Mouse (Mus musculus) adrenal gland, adult 18-20 months (tissue): ENCODE measurements around the gene Ano5. TPM values are rescaled to one million over a fixed set of nuclear protein-coding genes. Genes with fewer than 3 reads are reported as not detected.

Experiments used
- DNase-seq, 2 experiments: peaks; one replicate each; pipeline ENCODE4 v3.0.0; 2021 to 2022; ENCODE audit warnings: low spot score in 2 of 2
- long read RNA-seq, 2 experiments: library from polyadenylated mRNA; stranded (forward); transcript quantifications; one replicate each; pipeline ENCODE4 v2.0.0; 2021
- total RNA-seq, 2 experiments: library from RNA; stranded (reverse); gene quantifications; 1 replicate in 1 of 2; 2 replicates in 1 of 2; pipeline ENCODE4 v1.2.3; 2021

The Ano5 gene
- under 1 TPM; 0.07 to 0.16 TPM for total RNA-seq
- long read RNA-seq, experiment 1, result 0 reads
- long read RNA-seq, experiment 2, result 0 reads

DNA sequence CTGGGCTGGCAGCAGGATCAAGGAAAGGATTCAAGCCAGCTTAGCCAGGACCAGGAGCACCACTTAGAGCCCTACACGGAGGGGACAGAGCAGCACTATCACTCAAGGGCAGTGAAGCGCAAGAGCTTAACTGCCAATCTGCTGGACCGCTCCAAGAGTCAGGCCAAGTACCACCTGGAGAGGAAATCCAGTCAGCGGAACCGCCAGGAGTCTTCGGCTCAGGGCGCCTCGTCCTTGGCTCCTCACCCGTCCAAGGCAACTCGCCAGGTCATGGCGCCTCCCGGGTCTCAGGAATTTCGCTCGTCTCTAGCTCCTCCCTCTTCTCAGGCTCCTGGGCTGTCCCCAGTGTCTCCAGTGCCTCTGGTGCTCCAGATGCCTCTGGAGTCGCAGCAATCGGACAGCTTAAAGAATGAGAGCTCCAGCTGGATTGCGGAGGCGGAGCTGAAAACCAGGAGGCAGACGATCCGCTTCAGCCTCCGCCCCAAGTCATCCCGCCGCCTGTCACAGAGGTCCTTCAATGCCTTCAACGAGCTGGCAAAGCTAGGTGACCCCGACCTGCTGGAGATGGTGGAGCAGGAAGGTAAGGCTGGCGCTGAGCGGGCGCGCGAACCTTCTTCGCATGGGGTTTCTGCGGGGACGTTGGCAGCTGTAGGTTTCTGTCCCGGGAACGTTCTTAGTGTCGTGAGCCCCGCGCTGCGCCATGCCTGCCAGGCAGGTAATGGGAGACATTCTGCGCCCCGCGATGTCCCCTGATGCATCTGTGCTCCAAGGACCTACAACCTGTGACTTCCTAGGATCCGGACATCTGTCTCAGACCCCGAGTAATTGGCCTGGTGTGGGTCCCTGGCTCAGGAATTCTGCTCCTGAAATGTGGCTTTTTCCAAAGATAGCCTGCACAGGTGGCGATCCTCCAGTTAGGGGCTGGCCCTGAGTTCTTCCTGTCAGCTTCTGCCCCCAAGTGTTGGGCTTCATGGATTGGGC, at the start of gene Ano5:
Gene Ano5, plus strand, starts transcription at position 359 of the 981 bp plus-strand sequence.
- DNase-seq, result peak; percentile 6 to 21

DNA sequence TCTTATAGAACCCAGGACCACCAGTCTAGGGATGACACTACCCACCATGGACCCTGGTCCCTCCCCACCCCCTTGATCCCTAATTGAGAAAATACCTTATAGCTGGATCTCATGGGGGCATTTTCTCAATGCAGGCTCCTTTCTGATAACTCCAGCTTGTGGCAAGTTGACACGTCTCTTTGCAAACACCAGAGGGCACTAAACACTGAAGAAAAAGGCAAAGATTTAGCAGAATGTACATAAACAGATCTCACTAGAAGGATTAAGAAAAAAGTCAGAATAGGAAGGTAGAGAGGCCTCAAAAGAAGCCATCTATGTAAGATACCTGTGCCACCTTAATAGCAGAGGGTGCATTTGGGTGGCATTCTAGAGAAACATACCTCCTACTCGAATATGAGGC, 11.4 kb upstream of the Ano5 start:
- DNase-seq, result no peak

- DNase-seq, result no peak
Measured at GRCm38 (mm10) chr7:51503940-51504339, 6.9 kb upstream of the Ano5 start.

DNA sequence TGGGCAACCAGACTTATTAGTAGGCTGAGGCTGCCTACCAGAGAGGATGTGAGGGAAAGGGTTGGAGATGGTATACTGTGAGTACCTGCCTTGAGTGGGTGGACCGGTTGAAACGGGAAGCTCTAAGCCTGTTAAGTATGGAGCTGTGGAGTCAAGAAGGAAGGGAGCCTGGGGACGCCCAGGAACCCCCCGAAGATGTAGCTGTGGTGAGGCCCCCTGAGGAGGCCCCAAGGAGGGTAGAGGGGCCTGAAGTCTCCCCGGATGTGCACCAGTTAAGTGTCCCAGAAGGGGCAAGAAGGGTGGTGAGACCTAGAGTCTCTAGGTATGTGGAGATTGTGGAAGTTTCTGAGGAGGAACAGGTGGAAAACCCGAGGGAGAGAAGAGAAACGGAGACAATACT, 682 bp upstream of the Ano5 start:
- no peak for DNase-seq

DNA sequence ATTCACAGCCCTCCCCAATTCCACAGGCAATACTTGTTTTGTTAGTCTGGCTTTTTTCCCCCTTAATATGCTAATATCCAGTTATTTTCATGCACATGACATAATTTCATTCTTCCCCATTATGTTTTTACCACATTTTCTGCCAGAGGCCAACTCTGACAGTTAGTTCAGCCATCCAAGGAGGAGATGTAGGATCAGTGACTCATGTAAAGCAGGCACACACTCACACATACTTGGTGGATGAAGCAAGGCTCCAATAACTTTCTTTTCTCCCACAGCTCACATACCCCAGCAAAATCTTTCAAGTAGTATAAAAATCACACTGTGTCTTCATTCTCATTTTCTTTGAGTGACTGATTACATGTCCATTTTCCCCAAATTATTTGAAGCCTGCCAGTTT, 28.5 kb downstream of the Ano5 start:
- DNase-seq, result no peak

DNA sequence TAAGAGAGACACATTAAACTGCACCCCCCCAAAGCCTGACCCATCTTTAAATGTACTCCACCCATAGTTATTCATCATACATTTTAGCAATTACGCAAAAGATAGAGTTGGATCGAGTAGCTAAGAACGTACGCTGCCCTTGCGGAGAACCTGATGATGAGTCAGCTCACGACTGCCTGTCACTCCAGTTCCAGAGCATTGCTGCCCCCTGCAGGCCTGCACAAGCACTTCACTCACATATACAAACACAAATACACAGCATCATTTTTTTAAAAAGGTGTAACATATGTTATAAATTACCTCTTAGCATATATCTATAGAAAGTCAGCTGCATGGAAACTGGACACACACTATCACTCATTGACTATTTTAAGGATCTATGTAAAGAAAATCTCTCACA, 29.9 kb downstream of the Ano5 start:
- DNase-seq, result peak in 1 of 2 experiments; percentile 22

- no peak for DNase-seq
Measured at GRCm38 (mm10) chr7:51600021-51600420, 89.2 kb downstream of the Ano5 start.

- DNase-seq, result no peak
Measured at GRCm38 (mm10) chr7:51603741-51604140, 92.9 kb downstream of the Ano5 start.

DNA sequence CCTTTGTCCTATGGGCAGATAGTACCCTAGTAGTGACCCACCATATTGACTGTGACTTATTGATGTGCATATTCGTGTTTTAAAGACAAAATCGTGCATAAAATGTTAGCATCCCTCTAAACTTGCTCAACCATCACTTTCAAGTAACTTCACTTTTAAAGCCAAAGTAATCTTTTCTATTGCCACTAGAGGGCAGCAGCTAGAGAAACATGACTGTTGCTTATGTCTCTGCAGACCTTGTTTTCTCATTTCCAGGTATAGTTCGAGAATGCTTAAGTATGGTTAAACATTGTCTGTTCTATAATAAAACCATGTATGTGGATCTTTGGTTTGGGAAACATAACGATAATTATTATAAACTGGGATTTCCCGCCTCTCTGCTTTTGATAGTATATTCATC, 103.6 kb downstream of the Ano5 start:
- no peak for DNase-seq

DNA sequence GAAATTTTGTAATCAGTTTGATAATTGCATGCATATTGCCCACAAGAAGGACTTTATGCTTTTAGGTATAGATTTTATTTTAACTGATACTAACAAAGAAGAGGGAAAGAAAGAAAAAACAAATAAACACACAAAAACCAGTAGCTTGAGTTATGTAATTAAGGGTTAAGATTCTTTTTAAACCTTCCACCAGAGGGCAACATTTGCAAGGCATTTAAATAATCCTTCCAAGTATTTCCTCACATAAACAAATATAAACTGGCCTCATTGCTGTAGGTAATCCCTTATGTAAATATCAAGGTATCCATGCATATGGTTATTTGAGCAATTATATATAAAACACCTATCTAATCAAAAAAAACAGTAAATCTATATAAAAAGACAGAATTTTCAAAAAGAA, 107.1 kb downstream of the Ano5 start:
- DNase-seq, result no peak

- no peak for DNase-seq
Measured at GRCm38 (mm10) chr7:51618412-51618811, 107.6 kb downstream of the Ano5 start.

DNA sequence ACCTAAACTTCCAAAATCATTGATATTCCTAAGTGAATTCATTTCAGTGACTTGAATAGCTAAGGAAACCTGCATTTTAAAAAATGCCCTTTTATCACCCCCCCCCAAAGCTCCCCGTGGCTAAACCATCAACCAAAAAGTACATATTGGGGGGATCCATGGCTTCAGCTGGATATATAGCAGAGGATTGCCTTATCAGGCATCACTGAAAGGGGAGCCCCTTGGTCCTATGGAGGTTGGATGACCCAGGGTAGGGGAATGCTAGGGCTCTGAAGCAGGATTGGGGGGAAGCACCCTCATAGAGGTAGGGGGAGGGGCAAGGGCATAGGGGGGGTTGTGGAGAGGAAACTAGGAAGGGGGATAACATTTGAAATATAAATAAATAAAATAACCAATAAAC, 109.1 kb downstream of the Ano5 start:
- no peak for DNase-seq

- peak; percentile 53 to 55 for DNase-seq
Measured at GRCm38 (mm10) chr7:51621694-51622145, 110.9 kb downstream of the Ano5 start, which contains the start of gene Slc17a6. Slc17a6 (plus strand) TSS chr7:51622006.

- DNase-seq, result no peak
Measured at GRCm38 (mm10) chr7:51622196-51622595, 111.4 kb downstream of the Ano5 start.

GRCm38 (mm10) chr7:51622666-51623065, 111.8 kb downstream of the Ano5 start:
- DNase-seq, result no peak

GRCm38 (mm10) chr7:51624336-51624897, 113.6 kb downstream of the Ano5 start:
- no peak for DNase-seq

- DNase-seq, result no peak
Measured at GRCm38 (mm10) chr7:51625161-51625560, 114.3 kb downstream of the Ano5 start.

DNA sequence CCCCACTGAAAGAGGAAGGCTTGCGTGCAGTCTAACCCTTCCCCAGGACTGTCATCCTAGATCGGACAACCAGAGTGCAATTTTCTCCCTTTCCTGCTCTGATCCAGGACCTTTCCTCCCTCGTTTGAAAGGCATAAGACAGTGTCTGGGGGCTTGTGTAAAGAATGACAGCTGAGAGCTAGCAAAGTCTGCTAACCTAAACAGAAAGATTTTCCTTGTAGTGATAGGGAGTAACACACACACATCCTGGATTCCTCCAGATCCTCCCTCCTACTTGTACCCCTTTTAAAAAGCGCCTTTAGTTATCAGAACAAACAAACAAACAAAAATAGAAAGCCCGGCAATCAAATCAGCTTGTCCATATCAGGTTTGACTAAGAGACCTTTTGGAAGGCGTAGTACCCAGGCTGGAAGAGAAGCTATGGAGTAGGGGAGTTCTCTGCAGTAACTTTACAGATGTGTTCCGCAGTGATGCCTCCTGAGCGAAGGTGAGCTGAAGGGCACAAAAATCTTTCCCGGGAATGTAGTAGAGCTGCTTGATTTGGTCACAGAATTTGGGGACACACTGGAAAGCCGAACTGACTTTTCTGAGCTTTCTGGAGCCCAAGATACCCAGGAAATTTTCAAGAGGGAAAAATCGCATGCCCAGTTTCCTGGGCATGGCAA, 114.9 kb downstream of the Ano5 start:
- DNase-seq, result no peak

- no peak for DNase-seq
Measured at GRCm38 (mm10) chr7:51626451-51627000, 115.7 kb downstream of the Ano5 start.

GRCm38 (mm10) chr7:51627001-51627631, 116.3 kb downstream of the Ano5 start:
- no peak for DNase-seq

DNA sequence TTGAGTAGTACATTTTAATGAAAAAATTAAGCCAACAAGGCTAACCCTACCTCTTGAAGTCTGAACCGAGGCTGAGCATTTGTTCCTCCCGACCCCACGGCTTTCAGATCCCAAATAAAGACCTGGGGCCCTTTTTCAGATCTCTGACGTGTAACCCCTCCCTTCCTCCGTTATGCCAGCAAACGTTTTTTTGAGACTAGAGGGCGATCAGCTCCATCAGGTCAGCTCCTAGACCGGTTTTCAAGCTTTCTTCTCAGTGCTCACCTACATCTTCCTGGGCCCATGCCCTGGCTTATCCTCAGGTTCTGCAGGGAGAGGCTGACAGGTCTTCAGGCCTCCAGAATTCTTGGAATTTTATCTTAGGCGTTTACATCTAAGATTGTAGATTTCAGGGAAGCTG, 116.8 kb downstream of the Ano5 start:
- DNase-seq, result no peak
